Mouse (Mus musculus) CH12.LX (cell line): ENCODE measurements at regions not wholly inside any gene's neighbourhood (a gene's known extent, or its start where the extent isn't known, plus 50 kb on each side); places are given as distances from the start of the nearest gene placed in this dataset.
A peak's percentile ranks its signal among the peaks of the same experiment; 100 is the strongest.

Experiments
- CTCF ChIP-seq, 2 experiments: IDR thresholded peaks in 1 of 2; conservative IDR thresholded peaks in 1 of 2; 2 replicates each; pipeline ENCODE4 v1.5.1; 2011 to 2012; ENCODE audit warnings: low read depth in 2 of 2, low read length in 2 of 2, improper control_type of control experiment in 1 of 2, inconsistent platforms in 1 of 2, mild to moderate bottlenecking in 1 of 2, moderate library complexity in 1 of 2
- HCFC1 ChIP-seq: IDR thresholded peaks from 2 replicates; pipeline ENCODE4 v1.6.1; 2012; ENCODE audit warnings: low read depth, mild to moderate bottlenecking, inconsistent platforms, low read length, improper control_type of control experiment

DNA sequence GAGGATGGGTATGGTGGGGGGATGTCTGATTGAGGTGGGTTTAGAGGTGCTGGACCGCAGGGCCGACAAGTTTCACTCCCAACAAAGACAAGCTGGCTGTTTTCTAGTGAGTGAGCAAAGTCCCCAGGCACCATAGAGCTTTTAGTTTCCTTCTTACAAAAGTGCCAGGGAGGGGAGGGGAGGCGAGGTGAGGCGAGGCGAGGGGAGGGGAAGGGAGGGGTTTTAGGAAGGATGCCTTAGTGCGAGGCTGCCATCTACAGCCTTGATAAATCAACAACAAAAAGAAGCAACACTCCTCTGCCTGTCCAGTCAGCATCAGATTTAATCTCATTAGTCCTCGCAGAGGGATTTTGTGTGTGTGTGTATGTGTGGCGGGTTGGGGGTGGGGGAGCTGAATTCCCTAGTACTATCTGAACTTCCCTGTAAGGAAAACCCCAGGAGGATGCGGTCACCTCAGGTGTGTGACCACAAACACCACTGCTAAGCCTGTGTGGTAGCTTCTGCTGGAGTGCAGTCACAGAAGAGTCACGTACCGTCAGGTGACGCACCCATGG lies 103.8 kb downstream of the Tbx4 start:
- TF ChIP-seq HCFC1: no peak; the same call in 1 of the 2 replicates
- TF ChIP-seq CTCF (conservative IDR thresholded peaks at IDR 0.05 in 1 of 2, IDR thresholded peaks at IDR 0.05 in 1 of 2; ENCODE audit: low read depth in 2 of 2, low read length in 2 of 2): peak in 1 of 2 experiments; percentile 73; a peak in 2 of 4 replicates
